Mouse (Mus musculus): Measurements from ENCODE around the gene Gm37240.
"Not testable (repeated sequence)": the region's sequence is repeated elsewhere in the genome, so short reads cannot be mapped to it uniquely, and the experiment has no call there.

DNA sequence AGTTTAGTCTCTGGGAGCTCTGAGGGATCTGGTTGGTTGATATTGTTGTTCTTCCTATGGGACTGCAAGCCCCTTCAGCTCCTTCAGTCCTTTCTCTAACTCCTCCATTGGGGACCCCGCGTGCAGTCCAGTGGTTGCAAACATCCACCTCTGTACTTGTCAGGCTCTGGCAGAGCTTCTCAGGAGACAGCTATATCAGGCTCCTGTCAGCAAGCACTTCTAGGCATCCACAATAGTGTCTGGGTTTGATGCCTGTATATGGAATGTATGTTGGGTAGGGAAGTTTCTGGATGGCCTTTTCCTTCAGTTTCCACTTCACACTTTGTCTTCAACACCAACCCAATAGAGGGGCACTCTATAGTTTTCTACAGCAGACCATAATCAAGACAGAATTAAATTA lies 1324.4 kb downstream of the Gm37240 start:
- not testable (repeated sequence) for TF ChIP-seq CTCF (IDR thresholded peaks at IDR 0.05; ENCODE audit: borderline replicate concordance, insufficient read depth, low read depth, low read length); POLR2A (IDR thresholded peaks at IDR 0.05; ENCODE audit: borderline replicate concordance, insufficient read depth, low read length)
